Mouse (Mus musculus): ENCODE data around the gene AC124108.1. TPM values are rescaled to one million over a fixed set of nuclear protein-coding genes. Genes with fewer than 3 reads are reported as not detected.

AC124108.1 gene
- polyA plus RNA-seq, 1 experiment = not detected

DNA sequence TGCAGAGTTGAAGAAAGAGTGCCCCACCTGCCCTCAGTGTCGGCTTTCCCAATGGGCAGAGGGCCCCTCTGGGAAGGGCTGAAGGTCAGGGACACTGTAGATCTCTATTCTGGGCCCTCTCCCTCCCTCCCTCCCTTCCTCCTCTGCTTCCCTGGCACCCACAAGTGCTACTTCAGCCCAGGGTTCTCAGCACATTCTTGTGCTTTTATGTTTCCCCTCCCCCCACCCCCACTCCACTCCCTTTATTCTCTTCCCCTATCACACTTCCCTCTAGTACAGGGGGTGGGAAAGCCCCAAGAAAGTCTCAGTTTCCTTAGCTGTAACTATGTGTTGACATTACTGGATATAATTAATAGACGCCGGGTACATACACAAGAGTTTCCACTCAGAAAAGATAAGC is 3.4 kb downstream of the AC124108.1 start:
- 37% methylated on average over 3 of the region's 3 CpGs for WGBS
- H3K4me1 ChIP-seq (ENCODE audit: control insufficient read depth, insufficient read depth, low read length) = no peaks in the 10 kb centered on the region
- no peak overlapping the region for H3K4me3 ChIP-seq (replicated peaks; ENCODE audit: control insufficient read depth, low read depth, low read length)
- no peak overlapping the region for H3K27ac ChIP-seq (ENCODE audit: control insufficient read depth, insufficient read depth, low read depth, low read length, poor library complexity)
- TF ChIP-seq CTCF (IDR thresholded peaks at IDR 0.05; ENCODE audit: control insufficient read depth, insufficient read depth, low read length) = no peak
- TF ChIP-seq POLR2A (IDR thresholded peaks at IDR 0.05; ENCODE audit: borderline replicate concordance, control insufficient read depth, low read depth, low read length) = no peak

DNA sequence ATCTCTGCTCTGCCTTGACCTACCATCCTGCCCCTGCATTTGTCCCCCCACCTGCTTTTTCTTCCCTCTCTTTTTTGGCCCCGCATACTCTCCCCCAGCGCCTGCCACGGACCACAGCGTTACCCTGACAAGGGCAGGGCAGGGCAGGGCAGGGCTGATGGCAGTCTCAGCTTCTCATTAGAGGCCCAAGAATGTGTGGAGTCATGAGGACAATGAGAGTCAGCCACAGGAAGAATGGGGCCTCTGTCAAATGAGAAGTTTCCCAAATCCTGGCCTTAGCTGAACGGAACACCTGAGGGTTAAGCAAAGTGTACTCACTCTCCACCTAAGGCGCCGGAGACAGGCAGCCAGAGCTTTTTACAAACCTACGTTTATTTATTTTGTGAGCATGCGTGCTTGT is 3.8 kb downstream of the AC124108.1 start:
- H3K27ac ChIP-seq (ENCODE audit: control insufficient read depth, insufficient read depth, low read depth, low read length, poor library complexity) = no peak overlapping the region
- H3K4me1 ChIP-seq (ENCODE audit: control insufficient read depth, insufficient read depth, low read length) = no peaks in the 10 kb centered on the region
- TF ChIP-seq CTCF (IDR thresholded peaks at IDR 0.05; ENCODE audit: control insufficient read depth, insufficient read depth, low read length) (no peak), POLR2A (IDR thresholded peaks at IDR 0.05; ENCODE audit: borderline replicate concordance, control insufficient read depth, low read depth, low read length) (no peak)
- no peak overlapping the region for H3K4me3 ChIP-seq (replicated peaks; ENCODE audit: control insufficient read depth, low read depth, low read length)
- 72% methylated on average over 9 of the region's 9 CpGs for WGBS

DNA sequence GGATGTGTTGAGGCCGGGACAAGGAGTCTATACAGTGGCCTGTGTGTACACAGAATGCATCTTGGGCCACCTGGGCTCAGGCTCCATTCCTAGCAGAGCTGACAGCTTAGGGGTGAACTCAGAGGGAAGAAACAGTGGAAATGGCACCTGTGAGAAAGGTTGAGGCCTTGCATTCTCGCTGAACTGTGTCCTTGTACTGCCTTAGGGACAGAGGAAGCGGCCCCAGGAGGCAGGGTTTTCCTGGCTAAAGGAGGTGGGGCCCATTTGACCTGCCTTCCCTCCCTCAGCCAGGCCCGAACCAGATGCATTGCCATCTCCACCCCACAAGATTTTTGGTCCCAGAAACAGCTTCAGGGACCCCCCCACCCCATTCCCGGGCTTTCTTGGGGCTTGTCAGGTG is 4.4 kb downstream of the AC124108.1 start:
- Histone ChIP-seq H3K27ac (ENCODE audit: control insufficient read depth, insufficient read depth, low read depth, low read length, poor library complexity) (no peak overlapping the region), H3K4me1 (ENCODE audit: control insufficient read depth, insufficient read depth, low read length) (no peaks in the 10 kb centered on the region), H3K4me3 (replicated peaks; ENCODE audit: control insufficient read depth, low read depth, low read length) (no peak overlapping the region)
- TF ChIP-seq CTCF (IDR thresholded peaks at IDR 0.05; ENCODE audit: control insufficient read depth, insufficient read depth, low read length) = no peak
- TF ChIP-seq POLR2A (IDR thresholded peaks at IDR 0.05; ENCODE audit: borderline replicate concordance, control insufficient read depth, low read depth, low read length) = no peak
- WGBS = 48% methylated on average over 5 of the region's 5 CpGs

DNA sequence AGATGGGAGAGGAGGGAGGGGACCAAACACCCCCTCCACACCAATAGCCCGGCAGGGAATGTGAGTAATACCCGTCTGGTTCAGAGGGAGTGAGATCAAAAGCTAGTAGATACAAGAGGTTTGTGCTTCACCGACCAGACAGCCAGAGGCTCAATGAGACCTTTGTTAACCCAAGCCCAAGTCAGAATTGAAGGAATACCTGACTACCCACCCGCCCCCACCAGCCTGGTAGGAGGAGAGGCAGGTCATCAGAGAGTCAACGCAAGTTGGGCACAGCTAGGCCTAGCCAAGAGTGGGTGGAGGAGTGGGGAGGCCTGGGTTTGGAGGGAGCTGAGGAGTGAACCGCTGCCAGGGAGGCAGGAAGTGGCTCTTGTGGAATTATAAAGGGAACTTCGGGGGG is 5.1 kb downstream of the AC124108.1 start:
- TF ChIP-seq POLR2A (IDR thresholded peaks at IDR 0.05; ENCODE audit: borderline replicate concordance, control insufficient read depth, low read depth, low read length) = no peak
- TF ChIP-seq CTCF (IDR thresholded peaks at IDR 0.05; ENCODE audit: control insufficient read depth, insufficient read depth, low read length) = no peak
- no peak overlapping the region for H3K4me3 ChIP-seq (replicated peaks; ENCODE audit: control insufficient read depth, low read depth, low read length)
- H3K4me1 ChIP-seq (ENCODE audit: control insufficient read depth, insufficient read depth, low read length) = no peaks in the 10 kb centered on the region
- H3K27ac ChIP-seq (ENCODE audit: control insufficient read depth, insufficient read depth, low read depth, low read length, poor library complexity) = no peak overlapping the region
- WGBS = 73% methylated on average over 7 of the region's 7 CpGs

DNA sequence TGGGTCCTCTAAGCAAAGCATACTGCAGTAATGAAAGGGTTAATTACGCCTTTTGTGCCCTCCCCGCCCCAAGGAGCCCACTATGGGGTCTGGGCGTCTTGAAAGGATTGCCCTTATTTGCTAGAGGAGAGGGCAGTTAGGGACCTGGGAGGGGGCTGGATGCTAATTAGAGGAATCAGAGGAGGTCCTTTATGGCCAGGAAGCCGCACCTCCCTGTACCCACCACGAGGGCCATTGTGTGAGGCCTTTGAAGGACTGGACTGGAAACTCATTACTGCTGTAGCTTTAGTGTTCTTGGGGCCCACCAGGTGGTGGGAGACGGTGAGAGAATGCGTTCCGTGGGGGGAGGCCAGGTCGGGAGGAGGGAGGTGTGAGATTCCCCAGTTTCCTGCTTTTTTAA is 6.4 kb downstream of the AC124108.1 start:
- H3K4me1 ChIP-seq (ENCODE audit: control insufficient read depth, insufficient read depth, low read length) = no peaks in the 10 kb centered on the region
- H3K27ac ChIP-seq (ENCODE audit: control insufficient read depth, insufficient read depth, low read depth, low read length, poor library complexity) = no peak overlapping the region
- H3K4me3 ChIP-seq (replicated peaks; ENCODE audit: control insufficient read depth, low read depth, low read length) = no peak overlapping the region
- 56% methylated on average over 9 of the region's 9 CpGs for WGBS
- TF ChIP-seq POLR2A (IDR thresholded peaks at IDR 0.05; ENCODE audit: borderline replicate concordance, control insufficient read depth, low read depth, low read length) (no peak), CTCF (IDR thresholded peaks at IDR 0.05; ENCODE audit: control insufficient read depth, insufficient read depth, low read length) (no peak)

DNA sequence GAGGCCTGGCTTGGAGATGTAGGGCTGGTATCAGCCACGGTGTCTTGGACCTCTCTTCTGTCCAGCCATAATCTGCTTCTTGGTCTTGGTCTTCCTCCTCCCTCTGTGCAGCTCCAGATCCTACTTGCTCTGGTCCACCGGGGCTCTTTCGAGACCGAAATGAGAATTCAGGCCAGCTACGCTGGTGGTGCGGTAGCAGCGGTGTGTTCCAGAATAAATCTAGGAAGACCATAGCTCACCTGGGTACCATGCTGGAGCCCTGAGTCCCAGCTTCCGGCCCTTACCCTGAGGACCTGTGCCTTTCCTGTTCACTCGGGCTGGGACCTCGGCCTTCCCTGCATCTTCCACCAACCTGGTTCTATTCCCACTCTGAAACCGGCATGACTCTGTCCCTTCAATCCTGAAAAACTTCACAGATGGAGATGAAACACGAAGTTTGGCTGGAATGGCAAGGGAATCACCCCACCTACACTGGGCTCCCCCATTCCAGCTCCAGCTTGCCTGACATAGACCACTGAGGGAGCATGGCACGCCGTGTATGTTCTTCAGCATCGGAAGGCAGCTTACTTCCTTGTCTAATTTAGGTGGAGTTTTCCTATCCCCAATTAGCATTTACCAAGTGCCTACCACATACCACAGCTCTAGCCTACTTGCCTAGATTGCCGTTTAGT is 7.3 kb downstream of the AC124108.1 start:
- Histone ChIP-seq H3K4me1 (ENCODE audit: control insufficient read depth, insufficient read depth, low read length) (no peaks in the 10 kb centered on the region), H3K4me3 (replicated peaks; ENCODE audit: control insufficient read depth, low read depth, low read length) (no peak overlapping the region), H3K27ac (ENCODE audit: control insufficient read depth, insufficient read depth, low read depth, low read length, poor library complexity) (no peak overlapping the region)
- WGBS = 82% methylated on average over 16 of the region's 16 CpGs
- no peak for TF ChIP-seq CTCF (IDR thresholded peaks at IDR 0.05; ENCODE audit: control insufficient read depth, insufficient read depth, low read length)

DNA sequence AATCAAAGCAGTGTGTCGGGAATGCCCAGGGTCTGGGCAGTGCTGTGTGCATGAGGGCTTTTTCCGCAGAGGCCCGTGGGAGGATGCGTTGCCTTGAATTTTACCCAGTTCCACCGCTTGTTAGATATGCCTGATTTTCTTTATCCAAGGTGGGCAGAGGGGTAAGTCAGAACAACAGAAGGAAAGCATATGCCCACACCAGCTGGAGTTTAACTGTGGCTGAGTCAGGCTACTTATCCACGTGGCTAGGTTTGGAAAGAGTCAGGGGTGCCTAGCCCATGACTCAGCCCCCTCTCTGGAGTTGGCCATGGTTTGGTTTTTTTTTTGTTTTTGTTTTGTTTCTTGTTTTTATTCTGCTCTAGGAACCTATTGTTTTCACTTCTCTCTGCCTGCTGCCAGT is 8.0 kb downstream of the AC124108.1 start:
- Histone ChIP-seq H3K27ac (ENCODE audit: control insufficient read depth, insufficient read depth, low read depth, low read length, poor library complexity) (no peak overlapping the region), H3K4me3 (replicated peaks; ENCODE audit: control insufficient read depth, low read depth, low read length) (no peak overlapping the region), H3K4me1 (ENCODE audit: control insufficient read depth, insufficient read depth, low read length) (no peaks in the 10 kb centered on the region)
- TF ChIP-seq CTCF (IDR thresholded peaks at IDR 0.05; ENCODE audit: control insufficient read depth, insufficient read depth, low read length) (no peak), POLR2A (IDR thresholded peaks at IDR 0.05; ENCODE audit: borderline replicate concordance, control insufficient read depth, low read depth, low read length) (no peak)
- 84% methylated on average over 6 of the region's 6 CpGs for WGBS

DNA sequence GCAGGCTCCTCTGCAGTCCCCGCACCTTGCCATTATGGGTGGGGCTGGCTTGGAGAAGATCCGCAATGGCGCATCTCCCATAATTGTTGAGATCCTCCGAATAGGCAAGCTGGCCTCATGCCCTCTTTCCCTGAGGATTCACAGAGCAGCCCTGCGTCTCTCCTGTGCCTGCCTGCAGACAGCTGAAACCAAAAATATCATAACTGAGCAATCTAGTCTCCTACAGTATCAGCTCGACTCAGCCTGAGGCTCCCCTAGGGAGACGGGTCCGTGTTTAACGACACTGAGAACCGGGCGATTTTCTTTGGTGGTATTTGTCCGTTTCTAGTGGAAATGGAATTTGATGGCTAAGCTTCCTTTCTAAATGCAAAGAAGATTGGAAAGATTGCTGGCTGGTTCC is 8.7 kb downstream of the AC124108.1 start:
- TF ChIP-seq POLR2A (IDR thresholded peaks at IDR 0.05; ENCODE audit: borderline replicate concordance, control insufficient read depth, low read depth, low read length) (no peak), CTCF (IDR thresholded peaks at IDR 0.05; ENCODE audit: control insufficient read depth, insufficient read depth, low read length) (no peak)
- Histone ChIP-seq H3K27ac (ENCODE audit: control insufficient read depth, insufficient read depth, low read depth, low read length, poor library complexity) (no peak overlapping the region), H3K4me1 (ENCODE audit: control insufficient read depth, insufficient read depth, low read length) (no peaks in the 10 kb centered on the region), H3K4me3 (replicated peaks; ENCODE audit: control insufficient read depth, low read depth, low read length) (no peak overlapping the region)
- 36% methylated on average over 12 of the region's 12 CpGs for WGBS
